Mouse (Mus musculus): ENCODE results near the gene Rnf216. TPM values are rescaled to one million over a fixed set of nuclear protein-coding genes. Genes with fewer than 3 reads are reported as not detected.

Gene Rnf216
- total and polyA plus RNA-seq, 2 experiments from 2014 or later, result 27.5 to 40.7 TPM

GRCm38 (mm10) chr5:143056191-143056880, 56.5 kb downstream of the Rnf216 start:
- Histone ChIP-seq H3K36me3 (ENCODE audit: insufficient read depth, low read length) (no peaks in the 10 kb centered on the region; the same call in 1 of the 2 replicates), H3K27ac (ENCODE audit: low read depth, low read length) (no peak overlapping the region), H3K4me3 (ENCODE audit: low read depth, low read length) (no peak overlapping the region), H3K4me2 (ENCODE audit: low read depth, low read length, poor library complexity, severe bottlenecking) (no peak overlapping the region), H3K4me1 (ENCODE audit: insufficient read depth, low read length) (peaks cover 10% of the 10 kb centered on the region; the same call in 1 of the 2 replicates), H3K27me3 (ENCODE audit: insufficient read depth, low read length) (no peaks in the 10 kb centered on the region), H3K9ac (replicated peaks; ENCODE audit: low read length, poor library complexity, severe bottlenecking) (no peak overlapping the region), H3K9me3 (ENCODE audit: low read length) (no peaks in the 10 kb centered on the region)
- WGBS, result 82% methylated on average over 4 of the region's 4 CpGs
- no peak for DNase-seq (ENCODE audit: low spot score)
- no peak for TF ChIP-seq CTCF (IDR thresholded peaks at IDR 0.05)
- ATAC-seq (ENCODE audit: low FRiP score), result no peak

GRCm38 (mm10) chr5:143055501-143056125, 57.2 kb downstream of the Rnf216 start:
- Histone ChIP-seq H3K4me2 (ENCODE audit: low read depth, low read length, poor library complexity, severe bottlenecking) (no peak overlapping the region), H3K27me3 (ENCODE audit: insufficient read depth, low read length) (no peaks in the 10 kb centered on the region), H3K9ac (replicated peaks; ENCODE audit: low read length, poor library complexity, severe bottlenecking) (no peak overlapping the region), H3K9me3 (ENCODE audit: low read length) (no peaks in the 10 kb centered on the region), H3K27ac (ENCODE audit: low read depth, low read length) (no peak overlapping the region), H3K4me1 (ENCODE audit: insufficient read depth, low read length) (peaks cover 10% of the 10 kb centered on the region; the same call in 1 of the 2 replicates), H3K36me3 (ENCODE audit: insufficient read depth, low read length) (no peaks in the 10 kb centered on the region; the same call in 1 of the 2 replicates), H3K4me3 (ENCODE audit: low read depth, low read length) (no peak overlapping the region)
- TF ChIP-seq CTCF (IDR thresholded peaks at IDR 0.05), result no peak
- DNase-seq (ENCODE audit: low spot score) (no peak), ATAC-seq (ENCODE audit: low FRiP score) (no peak)
- 83% methylated on average over 3 of the region's 3 CpGs for WGBS

- no peaks in the 10 kb centered on the region for H3K9me3 ChIP-seq (ENCODE audit: low read length)
- H3K27ac ChIP-seq (ENCODE audit: low read depth, low read length), result 0 out of 2 replicates have a peak overlapping the region, but pooled peaks have one; percentile 12
- ATAC-seq (ENCODE audit: low FRiP score) (no peak), DNase-seq (ENCODE audit: low spot score) (no peak)
- no peak for TF ChIP-seq CTCF (IDR thresholded peaks at IDR 0.05)
- peaks cover 8% of the 10 kb centered on the region; the same call in 1 of the 2 replicates for H3K4me1 ChIP-seq (ENCODE audit: insufficient read depth, low read length)
- H3K27me3 ChIP-seq (ENCODE audit: insufficient read depth, low read length), result no peaks in the 10 kb centered on the region
- no peaks in the 10 kb centered on the region; the same call in 1 of the 2 replicates for H3K36me3 ChIP-seq (ENCODE audit: insufficient read depth, low read length)
- 91% methylated on average over 2 of the region's 2 CpGs for WGBS
- H3K4me3 ChIP-seq (ENCODE audit: low read depth, low read length), result no peak overlapping the region
- H3K9ac ChIP-seq (replicated peaks; ENCODE audit: low read length, poor library complexity, severe bottlenecking), result no peak overlapping the region
- H3K4me2 ChIP-seq (ENCODE audit: low read depth, low read length, poor library complexity, severe bottlenecking), result no peak overlapping the region
Observed at GRCm38 (mm10) chr5:143054703-143055102, 58.1 kb downstream of the Rnf216 start.

- H3K4me2 ChIP-seq (ENCODE audit: low read depth, low read length, poor library complexity, severe bottlenecking), result no peak overlapping the region
- H3K36me3 ChIP-seq (ENCODE audit: insufficient read depth, low read length), result no peaks in the 10 kb centered on the region
- H3K4me1 ChIP-seq (ENCODE audit: insufficient read depth, low read length), result peaks cover 8% of the 10 kb centered on the region; the same call in 1 of the 2 replicates
- ATAC-seq (ENCODE audit: low FRiP score) (peak; percentile 68; the same call in 1 of the 2 replicates), DNase-seq (ENCODE audit: low spot score) (peak; percentile 33)
- WGBS, result 26% methylated on average over 5 of the region's 5 CpGs
- H3K9me3 ChIP-seq (ENCODE audit: low read length), result no peaks in the 10 kb centered on the region
- H3K4me3 ChIP-seq (ENCODE audit: low read depth, low read length), result no peak overlapping the region
- H3K27ac ChIP-seq (ENCODE audit: low read depth, low read length), result peak overlapping the region; percentile 74
- TF ChIP-seq CTCF (IDR thresholded peaks at IDR 0.05), result no peak; the same call in 1 of the 2 replicates
- no peaks in the 10 kb centered on the region for H3K27me3 ChIP-seq (ENCODE audit: insufficient read depth, low read length)
- H3K9ac ChIP-seq (replicated peaks; ENCODE audit: low read length, poor library complexity, severe bottlenecking), result no peak overlapping the region
Observed at GRCm38 (mm10) chr5:143053132-143053972, 59.4 kb downstream of the Rnf216 start.

- H3K36me3 ChIP-seq (ENCODE audit: insufficient read depth, low read length), result no peaks in the 10 kb centered on the region
- peak overlapping the region; percentile 74 for H3K27ac ChIP-seq (ENCODE audit: low read depth, low read length)
- peaks cover 8% of the 10 kb centered on the region; the same call in 1 of the 2 replicates for H3K4me1 ChIP-seq (ENCODE audit: insufficient read depth, low read length)
- no peak for TF ChIP-seq CTCF (IDR thresholded peaks at IDR 0.05)
- no peaks in the 10 kb centered on the region for H3K9me3 ChIP-seq (ENCODE audit: low read length)
- no peaks in the 10 kb centered on the region for H3K27me3 ChIP-seq (ENCODE audit: insufficient read depth, low read length)
- ATAC-seq (ENCODE audit: low FRiP score) (no peak), DNase-seq (ENCODE audit: low spot score) (no peak)
- no peak overlapping the region for H3K4me2 ChIP-seq (ENCODE audit: low read depth, low read length, poor library complexity, severe bottlenecking)
- H3K9ac ChIP-seq (replicated peaks; ENCODE audit: low read length, poor library complexity, severe bottlenecking), result no peak overlapping the region
- WGBS, result 81% methylated on average over 2 of the region's 2 CpGs
- no peak overlapping the region for H3K4me3 ChIP-seq (ENCODE audit: low read depth, low read length)
Observed at GRCm38 (mm10) chr5:143052677-143053076, 60.1 kb downstream of the Rnf216 start.
